Mouse (Mus musculus) spleen, adult 2 months (tissue): ENCODE data around the gene Il17f.

Experiments used
- CTCF ChIP-seq: fragments of 200-500 bp; IDR thresholded peaks from 2 replicates; pipeline ENCODE4 v1.5.1; 2011; ENCODE audit warnings: mild to moderate bottlenecking, inconsistent platforms; ENCODE audit not compliant: insufficient read depth, insufficient read length, insufficient replicate concordance; ENCODE audit errors: extremely low read depth
- POLR2A ChIP-seq: fragments of 200-500 bp; IDR thresholded peaks from 2 replicates; pipeline ENCODE4 v1.6.1; 2011; ENCODE audit warnings: low read depth, low read length, inconsistent platforms

DNA sequence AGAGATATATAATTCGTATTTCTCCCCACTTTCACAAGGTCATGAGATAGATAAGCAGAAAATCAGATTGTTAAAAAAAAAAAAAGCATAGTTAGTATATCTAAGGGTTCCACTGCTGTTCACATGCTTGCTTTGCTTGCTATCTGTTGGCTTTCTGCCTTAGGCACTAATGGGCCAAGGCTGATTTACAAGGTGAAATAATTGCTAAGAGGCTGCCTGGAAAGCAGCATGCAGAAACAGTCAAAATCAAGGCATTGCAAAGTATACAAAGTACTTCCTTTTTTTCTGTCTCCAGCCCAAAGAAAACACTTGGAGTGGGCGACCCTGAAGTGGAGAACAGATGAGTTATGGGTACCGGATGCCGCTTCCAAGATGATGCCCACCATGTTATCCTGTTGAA, 30.5 kb upstream of the Il17f start:
- TF ChIP-seq CTCF, result no peak
- no peak for TF ChIP-seq POLR2A
